8 mouse cellular contexts compared by ENCODE assay signal in the genomic region with DNA sequence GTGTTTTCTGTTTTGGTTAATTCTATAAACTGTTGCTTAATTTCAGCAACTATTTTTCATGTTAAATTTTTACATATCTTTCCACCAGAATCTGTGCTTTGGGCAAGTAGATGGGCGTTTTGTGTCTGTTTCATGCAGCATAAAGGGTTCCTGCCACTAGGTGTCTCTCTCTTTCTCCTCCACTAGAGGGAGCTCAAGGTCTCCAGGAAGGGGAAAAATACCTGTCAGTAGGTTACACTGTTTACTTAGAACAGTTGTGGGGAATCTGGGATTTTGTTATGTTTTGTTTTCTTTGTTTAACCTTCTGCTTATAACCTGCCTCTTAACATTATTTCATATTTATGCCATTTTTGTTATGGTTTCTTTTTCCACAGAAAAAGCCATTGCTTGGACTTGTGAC. TPM values are rescaled to one million over a fixed set of nuclear protein-coding genes. Genes with fewer than 3 reads are reported as not detected.
DNase-seq lines count a peak whose midpoint lies in the region; ATAC-seq lines count a peak whose summit lies in the region.

No protein-coding gene starts in this region.

- peak; percentile 88; the same call in 1 of the 2 replicates for ATAC-seq in neutrophil, adult 5-6 weeks (ENCODE audit: extremely low read depth, insufficient number of reproducible peaks, low FRiP score, poor library complexity, severe bottlenecking)

- DNase-seq in heart, adult 18-20 months: peak; percentile 40 to 74
- DNase-seq in heart, adult 11 months: no peak
- peak; percentile 77 for DNase-seq in 3T3-L1 (ENCODE audit: low read depth, low spot score)
- peak; percentile 34 for DNase-seq in Muller cell, postnatal 12 days (ENCODE audit: inconsistent ontology term)
- DNase-seq in embryo, embryonic 11 days: peak; percentile 72
- DNase-seq in kidney, postnatal 36 days: peak; percentile 39 to 41
- DNase-seq in urinary bladder, adult 18-20 months (ENCODE audit: low spot score in 2 of 2): no peak

RNA-seq across cellular contexts. Expression of a gene that starts 21.9 kb away (rescaled TPM):
- total RNA-seq in heart, adult 18-20 months (2021): 10 to 100 TPM; 17.3 to 17.7 TPM
- total RNA-seq in neutrophil, adult 5-6 weeks (2017): 47.3 and 54.4 TPM in 2 replicates

Comparison
In these comparisons a context has a peak if more than half of its experiments do, and no peak if none do; other contexts are left out.
1. DNase-seq: peak in heart, adult 18-20 months (2 of 2), 3T3-L1 (single experiment), Muller cell, postnatal 12 days (single experiment), embryo, embryonic 11 days (single experiment) and kidney, postnatal 36 days (2 of 2); none in heart, adult 11 months (single experiment) and urinary bladder, adult 18-20 months (0 of 2).